Mouse (Mus musculus): ENCODE data around the gene 2010111I01Rik. TPM values are rescaled to one million over a fixed set of nuclear protein-coding genes. Genes with fewer than 3 reads are reported as not detected.

Gene 2010111I01Rik
- polyA plus RNA-seq, 1 experiment from 2014 or later, result 114 TPM

- H3K27ac ChIP-seq, result peak overlapping the region; percentile 77; the same call in 1 of the 2 replicates
- peak overlapping the region; percentile 26 for H3K4me2 ChIP-seq
- H3K9ac ChIP-seq, result no peak overlapping the region
- 71% methylated on average over 1 of the region's 1 CpGs for WGBS
- no peaks in the 10 kb centered on the region for H3K9me3 ChIP-seq
- H3K36me3 ChIP-seq, result no peaks in the 10 kb centered on the region
- no peak overlapping the region for H3K4me3 ChIP-seq (replicated peaks)
- H3K4me1 ChIP-seq, result peaks cover 36% of the 10 kb centered on the region
- H3K27me3 ChIP-seq (replicated peaks), result no peaks in the 10 kb centered on the region
- ATAC-seq (ENCODE audit: insufficient read depth, low FRiP score, low read depth), result no peak
These were observed 304.1 kb downstream of the 2010111I01Rik start for GRCm38 (mm10) chr13:63268776-63269175.

- WGBS, result 58% methylated on average over 5 of the region's 5 CpGs
- Histone ChIP-seq H3K9ac (no peak overlapping the region), H3K4me1 (peaks cover 39% of the 10 kb centered on the region), H3K36me3 (no peaks in the 10 kb centered on the region), H3K4me2 (peak overlapping the region; percentile 37), H3K27me3 (replicated peaks) (no peaks in the 10 kb centered on the region), H3K27ac (peak overlapping the region; percentile 52; the same call in 1 of the 2 replicates), H3K9me3 (no peaks in the 10 kb centered on the region), H3K4me3 (replicated peaks) (no peak overlapping the region; the same call in 1 of the 2 replicates)
- ATAC-seq (ENCODE audit: insufficient read depth, low FRiP score, low read depth), result no peak
These were observed 305.5 kb downstream of the 2010111I01Rik start for GRCm38 (mm10) chr13:63270191-63270590.

DNA sequence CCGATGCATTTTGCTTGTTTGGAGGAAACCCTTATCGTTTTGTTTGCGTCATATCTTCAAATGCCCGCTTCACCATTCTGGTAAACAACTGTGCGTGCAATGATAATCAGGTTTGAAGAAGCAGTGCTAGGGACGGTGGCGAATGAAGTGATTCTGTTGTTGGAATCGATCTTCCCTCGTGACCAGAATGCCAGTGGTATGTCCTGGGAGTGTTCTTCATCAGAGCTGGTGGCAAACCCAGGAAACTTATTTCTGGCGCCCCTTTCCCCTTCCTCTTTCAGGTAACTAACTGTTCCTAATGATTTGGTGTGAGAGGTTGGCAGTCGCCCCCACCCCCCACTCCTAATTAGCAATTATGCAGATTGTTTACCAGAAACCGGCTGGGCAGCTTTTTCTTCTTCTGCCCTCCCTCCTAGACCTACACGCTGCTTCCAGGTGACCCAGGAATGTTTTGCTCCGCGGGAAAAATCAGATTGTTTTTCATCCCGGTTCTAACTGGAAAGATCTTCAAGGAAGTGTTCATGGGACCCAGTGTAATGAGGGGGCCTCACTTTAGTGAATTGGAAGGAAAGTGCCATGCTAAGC is 307.4 kb downstream of the 2010111I01Rik start:
- Histone ChIP-seq H3K9me3 (no peaks in the 10 kb centered on the region), H3K9ac (no peak overlapping the region), H3K4me1 (peaks cover 37% of the 10 kb centered on the region), H3K4me3 (replicated peaks) (peak overlapping the region; percentile 46), H3K36me3 (no peaks in the 10 kb centered on the region), H3K27ac (peak overlapping the region; percentile 91), H3K27me3 (replicated peaks) (no peaks in the 10 kb centered on the region), H3K4me2 (peak overlapping the region; percentile 58)
- no peak for ATAC-seq (ENCODE audit: insufficient read depth, low FRiP score, low read depth)
- 26% methylated on average over 16 of the region's 16 CpGs for WGBS

- H3K4me2 ChIP-seq, result peak overlapping the region; percentile 58
- no peaks in the 10 kb centered on the region for H3K27me3 ChIP-seq (replicated peaks)
- peaks cover 39% of the 10 kb centered on the region for H3K4me1 ChIP-seq
- peak overlapping the region; percentile 46 for H3K4me3 ChIP-seq (replicated peaks)
- no peaks in the 10 kb centered on the region for H3K36me3 ChIP-seq
- WGBS, result 15% methylated on average over 27 of the region's 27 CpGs
- H3K9me3 ChIP-seq, result no peaks in the 10 kb centered on the region
- 0 out of 2 replicates have a peak overlapping the region, but pooled peaks have one; percentile 19 for H3K9ac ChIP-seq
- ATAC-seq (ENCODE audit: insufficient read depth, low FRiP score, low read depth), result peak; percentile 94
- peak overlapping the region; percentile 91 for H3K27ac ChIP-seq
These were observed 308.0 kb downstream of the 2010111I01Rik start for GRCm38 (mm10) chr13:63272602-63273229.

- Histone ChIP-seq H3K4me3 (replicated peaks) (peak overlapping the region; percentile 44), H3K4me2 (peak overlapping the region; percentile 57), H3K27ac (peak overlapping the region; percentile 65), H3K9me3 (no peaks in the 10 kb centered on the region), H3K4me1 (peaks cover 44% of the 10 kb centered on the region), H3K27me3 (replicated peaks) (no peaks in the 10 kb centered on the region), H3K9ac (peak overlapping the region; percentile 31; the same call in 1 of the 2 replicates), H3K36me3 (no peaks in the 10 kb centered on the region)
- ATAC-seq (ENCODE audit: insufficient read depth, low FRiP score, low read depth), result no peak
- WGBS, result 54% methylated on average over 2 of the region's 2 CpGs
These were observed 309.2 kb downstream of the 2010111I01Rik start for GRCm38 (mm10) chr13:63273859-63274258.

- Histone ChIP-seq H3K9me3 (no peaks in the 10 kb centered on the region), H3K9ac (peak overlapping the region; percentile 31; the same call in 1 of the 2 replicates), H3K4me3 (replicated peaks) (peak overlapping the region; percentile 44), H3K4me1 (peaks cover 46% of the 10 kb centered on the region), H3K27me3 (replicated peaks) (no peaks in the 10 kb centered on the region), H3K4me2 (peak overlapping the region; percentile 57), H3K27ac (peak overlapping the region; percentile 65; the same call in 1 of the 2 replicates), H3K36me3 (no peaks in the 10 kb centered on the region)
- no peak for ATAC-seq (ENCODE audit: insufficient read depth, low FRiP score, low read depth)
- WGBS, result 60% methylated on average over 10 of the region's 10 CpGs
These were observed 309.9 kb downstream of the 2010111I01Rik start for GRCm38 (mm10) chr13:63274488-63275166.

GRCm38 (mm10) chr13:63276389-63276788 is 311.7 kb downstream of the 2010111I01Rik start:
- Histone ChIP-seq H3K27ac (peak overlapping the region; percentile 44; the same call in 1 of the 2 replicates), H3K36me3 (no peaks in the 10 kb centered on the region), H3K9ac (no peak overlapping the region), H3K9me3 (no peaks in the 10 kb centered on the region), H3K4me2 (peak overlapping the region; percentile 50), H3K4me1 (peaks cover 48% of the 10 kb centered on the region), H3K4me3 (replicated peaks) (peak overlapping the region; percentile 15; the same call in 1 of the 2 replicates), H3K27me3 (replicated peaks) (no peaks in the 10 kb centered on the region)
- ATAC-seq (ENCODE audit: insufficient read depth, low FRiP score, low read depth), result no peak
- 77% methylated on average over 4 of the region's 4 CpGs for WGBS

DNA sequence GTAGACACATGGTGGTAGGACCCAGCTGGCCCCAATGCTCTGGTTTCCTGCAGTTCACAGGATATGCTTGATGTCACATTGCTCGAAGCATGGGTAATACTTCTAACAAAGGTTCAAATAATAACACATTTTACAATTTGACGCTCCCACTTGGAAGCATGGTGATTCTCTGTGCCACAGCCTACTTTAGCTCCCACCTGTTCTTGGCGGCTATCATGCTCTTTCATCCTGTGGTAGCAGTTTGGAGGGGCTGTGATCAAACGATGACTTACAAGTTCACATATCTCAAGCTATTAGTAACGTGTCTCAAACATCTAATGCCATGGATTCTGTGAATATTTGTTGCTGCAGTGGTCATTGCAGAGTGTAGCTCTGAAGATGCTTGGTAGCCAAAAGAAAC is 312.6 kb downstream of the 2010111I01Rik start:
- Histone ChIP-seq H3K9ac (no peak overlapping the region), H3K27me3 (replicated peaks) (no peaks in the 10 kb centered on the region), H3K9me3 (no peaks in the 10 kb centered on the region), H3K4me3 (replicated peaks) (peak overlapping the region; percentile 8; the same call in 1 of the 2 replicates), H3K4me1 (peaks cover 45% of the 10 kb centered on the region), H3K4me2 (peak overlapping the region; percentile 50), H3K27ac (peak overlapping the region; percentile 86), H3K36me3 (peaks cover 5% of the 10 kb centered on the region; the same call in 1 of the 2 replicates)
- 47% methylated on average over 5 of the region's 5 CpGs for WGBS
- no peak for ATAC-seq (ENCODE audit: insufficient read depth, low FRiP score, low read depth)

- Histone ChIP-seq H3K36me3 (peaks cover 5% of the 10 kb centered on the region; the same call in 1 of the 2 replicates), H3K27ac (peak overlapping the region; percentile 86), H3K27me3 (replicated peaks) (no peaks in the 10 kb centered on the region), H3K9ac (no peak overlapping the region), H3K4me1 (peaks cover 44% of the 10 kb centered on the region), H3K4me3 (replicated peaks) (peak overlapping the region; percentile 26), H3K9me3 (no peaks in the 10 kb centered on the region), H3K4me2 (peak overlapping the region; percentile 50)
- ATAC-seq (ENCODE audit: insufficient read depth, low FRiP score, low read depth), result no peak
- WGBS, result 25% methylated on average over 5 of the region's 5 CpGs
These were observed 313.5 kb downstream of the 2010111I01Rik start for GRCm38 (mm10) chr13:63278141-63278631.

GRCm38 (mm10) chr13:63278796-63279475 is 314.2 kb downstream of the 2010111I01Rik start:
- H3K4me3 ChIP-seq (replicated peaks), result peak overlapping the region; percentile 26
- peak overlapping the region; percentile 86 for H3K27ac ChIP-seq
- H3K9me3 ChIP-seq, result no peaks in the 10 kb centered on the region
- peaks cover 13% of the 10 kb centered on the region for H3K36me3 ChIP-seq
- H3K4me1 ChIP-seq, result peaks cover 42% of the 10 kb centered on the region
- no peaks in the 10 kb centered on the region for H3K27me3 ChIP-seq (replicated peaks)
- H3K9ac ChIP-seq, result no peak overlapping the region; the same call in 1 of the 2 replicates
- 19% methylated on average over 10 of the region's 10 CpGs for WGBS
- peak; percentile 61; the same call in 1 of the 2 replicates for ATAC-seq (ENCODE audit: insufficient read depth, low FRiP score, low read depth)
- H3K4me2 ChIP-seq, result peak overlapping the region; percentile 50

DNA sequence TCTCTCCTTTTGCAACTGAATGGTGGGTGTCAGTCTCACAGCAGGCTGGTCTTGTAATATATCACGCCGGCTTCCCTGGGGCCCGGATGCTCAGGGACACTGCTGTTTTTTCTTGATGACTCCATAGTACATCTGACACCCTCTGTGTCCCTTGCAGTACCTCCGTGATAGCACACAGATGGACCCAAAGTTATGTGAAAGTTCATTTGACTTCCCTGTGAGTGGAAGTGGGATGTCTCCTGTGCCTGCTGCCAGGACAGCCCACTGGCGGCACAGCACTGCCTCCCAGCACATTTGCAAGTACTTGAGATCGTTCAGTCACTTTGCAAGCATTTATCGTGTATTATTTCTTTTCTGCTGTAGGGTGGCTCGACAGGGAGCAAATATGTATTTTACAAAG is 315.1 kb downstream of the 2010111I01Rik start:
- peak overlapping the region; percentile 50 for H3K4me2 ChIP-seq
- H3K4me3 ChIP-seq (replicated peaks), result peak overlapping the region; percentile 26
- ATAC-seq (ENCODE audit: insufficient read depth, low FRiP score, low read depth), result no peak
- WGBS, result 36% methylated on average over 8 of the region's 8 CpGs
- peak overlapping the region; percentile 86 for H3K27ac ChIP-seq
- H3K9me3 ChIP-seq, result no peaks in the 10 kb centered on the region
- H3K9ac ChIP-seq, result 0 out of 2 replicates have a peak overlapping the region, but pooled peaks have one; percentile 16
- peaks cover 41% of the 10 kb centered on the region for H3K4me1 ChIP-seq
- H3K36me3 ChIP-seq, result peaks cover 15% of the 10 kb centered on the region
- no peaks in the 10 kb centered on the region for H3K27me3 ChIP-seq (replicated peaks)

Data from stomach, embryonic 15.5 days (tissue).